Mouse (Mus musculus): ENCODE measurements around the gene Nr2f6. TPM values are rescaled to one million over a fixed set of nuclear protein-coding genes. Genes with fewer than 3 reads are reported as not detected.

Gene Nr2f6
- total and polyA plus RNA-seq, 3 experiments, result 11.8 to 25.2 (median 14.2) TPM

DNA sequence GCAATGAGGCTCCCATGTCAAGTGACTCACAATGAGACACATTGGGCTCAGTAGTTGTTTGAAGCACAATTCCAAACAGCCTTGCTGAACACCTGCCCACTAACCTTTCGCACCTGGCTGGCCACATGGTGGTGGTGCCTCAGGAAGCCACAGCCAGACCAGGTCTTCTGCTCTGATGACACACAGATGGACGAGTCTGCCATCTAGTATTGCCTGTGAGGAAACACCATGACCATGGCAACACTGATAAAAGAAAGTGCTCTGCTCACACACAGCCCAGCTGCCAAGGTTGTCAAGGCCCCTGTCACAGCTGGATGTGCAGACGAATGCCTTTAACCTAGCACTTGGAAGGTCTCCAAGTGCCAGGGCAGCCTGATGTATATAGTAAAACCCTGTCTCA, 30.6 kb downstream of the Nr2f6 start:
- no peaks in the 10 kb centered on the region for H3K9me3 ChIP-seq (replicated peaks; ENCODE audit: low read length)
- H3K9ac ChIP-seq (ENCODE audit: insufficient read depth, low read depth), result no peak overlapping the region
- no peaks in the 10 kb centered on the region for H3K27me3 ChIP-seq (replicated peaks)
- H3K4me1 ChIP-seq (ENCODE audit: control insufficient read depth in 1 of 2, insufficient read depth in 2 of 2), result no peaks in the 10 kb centered on the region
- no peaks in the 10 kb centered on the region for H3K79me2 ChIP-seq (replicated peaks; ENCODE audit: control insufficient read depth, extremely low read depth, insufficient read depth, poor library complexity, severe bottlenecking)
- no peak for TF ChIP-seq JUND (conservative IDR thresholded peaks at IDR 0.05; ENCODE audit: low read depth, low read length)
- no peak for TF ChIP-seq CTCF (conservative IDR thresholded peaks at IDR 0.05 in 1 of 2, IDR thresholded peaks at IDR 0.05 in 1 of 2; ENCODE audit: low read depth in 2 of 2, low read length in 2 of 2)
- TF ChIP-seq UBTF (IDR thresholded peaks at IDR 0.05; ENCODE audit: low read depth, low read length), result no peak
- no peak for TF ChIP-seq USF1 (IDR thresholded peaks at IDR 0.05; ENCODE audit: low read depth, low read length)
- no peak for TF ChIP-seq USF2 (conservative IDR thresholded peaks at IDR 0.05; ENCODE audit: low read depth, low read length)
- TF ChIP-seq ELF1 (IDR thresholded peaks at IDR 0.05; ENCODE audit: low read depth, low read length), result no peak
- no peak for TF ChIP-seq POLR2A (IDR thresholded peaks at IDR 0.05; ENCODE audit: low read depth, low read length)
- no peak for TF ChIP-seq ETS1 (conservative IDR thresholded peaks at IDR 0.05; ENCODE audit: low read depth, low read length)
- no peak for TF ChIP-seq IRF4 (IDR thresholded peaks at IDR 0.05; ENCODE audit: low read depth, low read length)
- no peak for TF ChIP-seq JUN (IDR thresholded peaks at IDR 0.05; ENCODE audit: insufficient read depth, low read depth, low read length)
- no peak for TF ChIP-seq RCOR1 (conservative IDR thresholded peaks at IDR 0.05; ENCODE audit: low read depth, low read length)
- no peak for TF ChIP-seq TCF12 (IDR thresholded peaks at IDR 0.05; ENCODE audit: low read depth, low read length)
- TF ChIP-seq CHD2 (IDR thresholded peaks at IDR 0.05; ENCODE audit: low read length), result no peak
- TF ChIP-seq ZNF384 (IDR thresholded peaks at IDR 0.05; ENCODE audit: low read depth, low read length), result no peak
- no peak overlapping the region for H3K4me3 ChIP-seq (replicated peaks in 1 of 3; ENCODE audit: low read depth in 2 of 3, low read length in 2 of 3, poor library complexity in 1 of 3)
- dilution Hi-C loops (cut with MboI; ENCODE audit: extremely low pct_ligation_motif_present, extremely low pct_unique_long_range_greater_than_20kb, low sequenced_read_pairs) (no loop called here), in situ Hi-C loops (cut with MboI; ENCODE audit: low pct_ligation_motif_present, low pct_unique_long_range_greater_than_20kb, low sequenced_read_pairs) (no loop called here)
- no peak overlapping the region for H3K27ac ChIP-seq (ENCODE audit: insufficient read depth, low read depth)
- no peak for DNase-seq (ENCODE audit: extremely low read depth)
- H3K36me3 ChIP-seq (replicated peaks in 1 of 2; ENCODE audit: control insufficient read depth in 1 of 2, insufficient read depth in 1 of 2, low read length in 1 of 2), result peaks cover 87 to 99% of the 10 kb centered on the region in 2 experiments
- H3K4me2 ChIP-seq (ENCODE audit: insufficient read depth, low read depth, poor library complexity, severe bottlenecking), result no peak overlapping the region

DNA sequence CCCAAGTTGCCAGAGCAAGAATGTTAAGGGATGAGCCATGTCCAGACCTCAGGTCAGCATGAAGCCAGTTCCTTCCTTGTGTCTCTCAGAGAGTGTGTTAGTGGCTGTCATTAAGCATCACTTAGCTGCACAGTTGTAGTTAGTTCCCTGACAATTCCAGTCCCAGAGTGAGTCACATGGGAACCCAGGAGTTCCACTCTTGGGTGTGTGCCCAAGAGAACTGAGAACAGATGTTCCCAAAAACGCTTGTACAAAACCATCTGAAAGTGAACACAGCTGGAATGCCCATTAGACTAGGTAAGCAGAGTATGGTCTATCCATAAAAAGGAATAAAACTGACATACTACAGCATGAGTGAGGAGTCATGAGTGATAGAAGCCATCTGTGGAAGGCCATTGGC, 35.2 kb downstream of the Nr2f6 start:
- Histone ChIP-seq H3K4me1 (ENCODE audit: control insufficient read depth in 1 of 2, insufficient read depth in 2 of 2) (no peaks in the 10 kb centered on the region), H3K9ac (ENCODE audit: insufficient read depth, low read depth) (no peak overlapping the region), H3K36me3 (replicated peaks in 1 of 2; ENCODE audit: control insufficient read depth in 1 of 2, insufficient read depth in 1 of 2, low read length in 1 of 2) (peaks cover 80 to 95% of the 10 kb centered on the region in 2 experiments), H3K9me3 (replicated peaks; ENCODE audit: low read length) (no peaks in the 10 kb centered on the region), H3K4me2 (ENCODE audit: insufficient read depth, low read depth, poor library complexity, severe bottlenecking) (no peak overlapping the region), H3K79me2 (replicated peaks; ENCODE audit: control insufficient read depth, extremely low read depth, insufficient read depth, poor library complexity, severe bottlenecking) (no peaks in the 10 kb centered on the region), H3K27me3 (replicated peaks) (no peaks in the 10 kb centered on the region), H3K4me3 (replicated peaks in 1 of 3; ENCODE audit: low read depth in 2 of 3, low read length in 2 of 3, poor library complexity in 1 of 3) (no peak overlapping the region), H3K27ac (ENCODE audit: insufficient read depth, low read depth) (no peak overlapping the region)
- in situ Hi-C loops (cut with MboI; ENCODE audit: low pct_ligation_motif_present, low pct_unique_long_range_greater_than_20kb, low sequenced_read_pairs) (no loop called here), dilution Hi-C loops (cut with MboI; ENCODE audit: extremely low pct_ligation_motif_present, extremely low pct_unique_long_range_greater_than_20kb, low sequenced_read_pairs) (no loop called here)
- TF ChIP-seq RAD21 (IDR thresholded peaks at IDR 0.05; ENCODE audit: low read depth, low read length), result no peak
- no peak for TF ChIP-seq MEF2A (IDR thresholded peaks at IDR 0.05; ENCODE audit: borderline replicate concordance, low read depth, low read length)
- TF ChIP-seq MYC (IDR thresholded peaks at IDR 0.05; ENCODE audit: low read depth, low read length), result no peak
- TF ChIP-seq POLR2AphosphoS2 (IDR thresholded peaks at IDR 0.05; ENCODE audit: low read depth, low read length), result no peak
- no peak for TF ChIP-seq MXI1 (IDR thresholded peaks at IDR 0.05; ENCODE audit: low read depth, low read length)
- TF ChIP-seq JUND (conservative IDR thresholded peaks at IDR 0.05; ENCODE audit: low read depth, low read length), result no peak
- no peak for TF ChIP-seq E2F4 (IDR thresholded peaks at IDR 0.05; ENCODE audit: insufficient replicate concordance, low read depth, low read length)
- no peak for TF ChIP-seq MAFK (IDR thresholded peaks at IDR 0.05; ENCODE audit: insufficient replicate concordance, low read length)
- no peak for TF ChIP-seq ZC3H11A (IDR thresholded peaks at IDR 0.05; ENCODE audit: low read depth, low read length)
- no peak for TF ChIP-seq NELFE (IDR thresholded peaks at IDR 0.05; ENCODE audit: low read depth, low read length)
- TF ChIP-seq TBP (conservative IDR thresholded peaks at IDR 0.05; ENCODE audit: low read depth, low read length), result no peak
- TF ChIP-seq ZKSCAN1 (IDR thresholded peaks at IDR 0.05; ENCODE audit: borderline replicate concordance, low read depth, low read length), result no peak
- no peak for TF ChIP-seq SIN3A (IDR thresholded peaks at IDR 0.05; ENCODE audit: low read length)
- no peak for TF ChIP-seq ELF1 (IDR thresholded peaks at IDR 0.05; ENCODE audit: low read depth, low read length)
- TF ChIP-seq MAZ (IDR thresholded peaks at IDR 0.05; ENCODE audit: low read depth, low read length), result no peak
- TF ChIP-seq CTCF (conservative IDR thresholded peaks at IDR 0.05 in 1 of 2, IDR thresholded peaks at IDR 0.05 in 1 of 2; ENCODE audit: low read depth in 2 of 2, low read length in 2 of 2), result no peak
- TF ChIP-seq TCF12 (IDR thresholded peaks at IDR 0.05; ENCODE audit: low read depth, low read length), result no peak
- no peak for TF ChIP-seq HCFC1 (IDR thresholded peaks at IDR 0.05; ENCODE audit: low read depth, low read length)
- no peak for DNase-seq (ENCODE audit: extremely low read depth)
